Mouse (Mus musculus): ENCODE data around the gene Elobl.

DNA sequence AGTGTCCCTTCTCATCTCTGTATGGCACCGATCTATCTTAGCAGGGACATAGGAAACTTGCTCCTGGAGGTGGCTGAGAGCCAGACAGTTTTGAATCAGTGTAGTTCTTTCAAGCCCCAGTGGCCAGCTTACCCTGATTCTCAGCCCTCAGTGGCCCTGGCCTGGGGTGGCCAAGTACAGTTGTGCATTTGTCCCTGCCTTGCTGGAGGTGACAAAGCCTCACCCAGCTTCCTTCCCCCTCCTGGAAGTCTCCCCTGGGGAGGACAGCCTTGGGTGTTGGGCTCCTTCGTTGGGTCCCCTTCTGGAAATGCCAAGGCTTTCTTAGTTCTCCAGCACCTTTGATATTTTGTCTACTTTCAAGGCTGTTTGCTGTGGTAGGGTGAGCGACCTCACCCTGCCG is 37.0 kb upstream of the Elobl start:
- no peak for TF ChIP-seq POLR2A (IDR thresholded peaks at IDR 0.05; ENCODE audit: extremely low read depth, insufficient read depth, low read length)
- TF ChIP-seq CTCF (IDR thresholded peaks at IDR 0.05; ENCODE audit: extremely low read depth, insufficient read depth, low read length), result no peak

Data from cortical plate, adult 2 months (tissue).